Mouse (Mus musculus): ENCODE results near the gene Ccdc89. TPM values are rescaled to one million over a fixed set of nuclear protein-coding genes. Genes with fewer than 3 reads are reported as not detected.

Ccdc89 gene
- total and polyA plus RNA-seq, 3 experiments = not detected

GRCm38 (mm10) chr7:90432221-90432620 is 5.8 kb downstream of the Ccdc89 start:
- TF ChIP-seq TBP (IDR thresholded peaks at IDR 0.05; ENCODE audit: low read depth, low read length) = no peak
- TF ChIP-seq MYC (IDR thresholded peaks at IDR 0.05; ENCODE audit: low read depth, low read length) = no peak
- TF ChIP-seq BHLHE40 (IDR thresholded peaks at IDR 0.05; ENCODE audit: borderline replicate concordance, low read depth, low read length) = no peak
- no peak for TF ChIP-seq MXI1 (IDR thresholded peaks at IDR 0.05; ENCODE audit: low read depth, low read length)
- TF ChIP-seq EP300 (IDR thresholded peaks at IDR 0.05; ENCODE audit: low read depth in 1 of 2, low read length in 2 of 2) = no peak
- TF ChIP-seq MAX (IDR thresholded peaks at IDR 0.05; ENCODE audit: low read length) = no peak
- no peak for TF ChIP-seq JUND (IDR thresholded peaks at IDR 0.05; ENCODE audit: low read depth, low read length)
- no peak for TF ChIP-seq ZC3H11A (IDR thresholded peaks at IDR 0.05; ENCODE audit: low read depth, low read length)
- TF ChIP-seq NRF1 (IDR thresholded peaks at IDR 0.05; ENCODE audit: insufficient read depth, low read depth, low read length, poor library complexity, severe bottlenecking) = no peak
- TF ChIP-seq HCFC1 (IDR thresholded peaks at IDR 0.05; ENCODE audit: low read depth, low read length) = no peak
- TF ChIP-seq MAFK (IDR thresholded peaks at IDR 0.05; ENCODE audit: borderline replicate concordance, low read depth, low read length) = no peak
- TF ChIP-seq MAZ (IDR thresholded peaks at IDR 0.05; ENCODE audit: low read depth, low read length) = no peak
- no peak for TF ChIP-seq SIN3A (IDR thresholded peaks at IDR 0.05; ENCODE audit: low read length)
- TF ChIP-seq ZKSCAN1 (IDR thresholded peaks at IDR 0.05; ENCODE audit: low read depth, low read length) = no peak
- TF ChIP-seq RAD21 (IDR thresholded peaks at IDR 0.05; ENCODE audit: low read depth, low read length) = no peak
- TF ChIP-seq KAT2A (conservative IDR thresholded peaks at IDR 0.05; ENCODE audit: low read depth, low read length) = no peak
- no peak for TF ChIP-seq GABPA (IDR thresholded peaks at IDR 0.05; ENCODE audit: low read depth, low read length)
- no peak for TF ChIP-seq ETS1 (IDR thresholded peaks at IDR 0.05; ENCODE audit: low read depth, low read length)
- TF ChIP-seq USF1 (IDR thresholded peaks at IDR 0.05; ENCODE audit: low read depth, low read length) = no peak
- TF ChIP-seq E2F4 (IDR thresholded peaks at IDR 0.05; ENCODE audit: borderline replicate concordance, low read depth, low read length) = no peak
- Histone ChIP-seq H3K36me3 (ENCODE audit: control insufficient read depth in 1 of 2, insufficient read depth in 2 of 2, low read length in 2 of 2) (no peaks in the 10 kb centered on the region), H3K9ac (ENCODE audit: control insufficient read depth, low read depth, low read length, poor library complexity, severe bottlenecking) (no peak overlapping the region), H3K79me2 (ENCODE audit: control insufficient read depth, insufficient read depth, low read length, poor library complexity) (no peaks in the 10 kb centered on the region), H3K27ac (ENCODE audit: control insufficient read depth, low read depth, low read length) (no peak overlapping the region), H3K4me1 (ENCODE audit: control insufficient read depth in 1 of 2, insufficient read depth in 2 of 2, low read length in 2 of 2) (no peaks in the 10 kb centered on the region), H3K27me3 (ENCODE audit: control insufficient read depth in 1 of 2, insufficient read depth in 2 of 2, low read length in 2 of 2) (peaks cover 6 to 21% of the 10 kb centered on the region in 2 experiments; a peak in 3 of 4 replicates), H3K9me3 (replicated peaks; ENCODE audit: insufficient read depth, low read length) (no peaks in the 10 kb centered on the region), H3K4me3 (ENCODE audit: control insufficient read depth in 1 of 2, insufficient read depth in 1 of 2, low read depth in 2 of 2, low read length in 2 of 2) (no peak overlapping the region)
- no peak for DNase-seq (ENCODE audit: low read depth, low spot score)

- TF ChIP-seq SMC3 (IDR thresholded peaks at IDR 0.05; ENCODE audit: low read depth, low read length) (no peak), TAL1 (IDR thresholded peaks at IDR 0.05; ENCODE audit: low read length) (peak; percentile 39; the same call in 1 of the 2 replicates), GATA1 (IDR thresholded peaks at IDR 0.05; ENCODE audit: low read depth, low read length) (peak; percentile 47), ZC3H11A (IDR thresholded peaks at IDR 0.05; ENCODE audit: low read depth, low read length) (no peak), EP300 (IDR thresholded peaks at IDR 0.05; ENCODE audit: low read depth in 1 of 2, low read length in 2 of 2) (peak; percentile 40 to 54; a peak in 1 of 4 replicates), SIN3A (IDR thresholded peaks at IDR 0.05; ENCODE audit: low read length) (no peak; the same call in 1 of the 2 replicates)
- peaks cover 0 to 4% of the 10 kb centered on the region in 2 experiments; a peak in 2 of 4 replicates for H3K4me1 ChIP-seq (ENCODE audit: control insufficient read depth in 1 of 2, insufficient read depth in 2 of 2, low read length in 2 of 2)
- H3K9me3 ChIP-seq (replicated peaks; ENCODE audit: insufficient read depth, low read length) = no peaks in the 10 kb centered on the region
- H3K27me3 ChIP-seq (ENCODE audit: control insufficient read depth in 1 of 2, insufficient read depth in 2 of 2, low read length in 2 of 2) = no peaks in the 10 kb centered on the region
- DNase-seq (ENCODE audit: low read depth, low spot score) = peak; percentile 45
- H3K27ac ChIP-seq (ENCODE audit: control insufficient read depth, low read depth, low read length) = peak overlapping the region; percentile 26; the same call in 1 of the 2 replicates
- H3K36me3 ChIP-seq (ENCODE audit: control insufficient read depth in 1 of 2, insufficient read depth in 2 of 2, low read length in 2 of 2) = peaks cover 0 to 6% of the 10 kb centered on the region in 2 experiments; a peak in 3 of 4 replicates
- H3K4me3 ChIP-seq (ENCODE audit: control insufficient read depth in 1 of 2, insufficient read depth in 1 of 2, low read depth in 2 of 2, low read length in 2 of 2) = no peak overlapping the region
- H3K79me2 ChIP-seq (ENCODE audit: control insufficient read depth, insufficient read depth, low read length, poor library complexity) = peaks cover 21% of the 10 kb centered on the region
- no peak overlapping the region for H3K9ac ChIP-seq (ENCODE audit: control insufficient read depth, low read depth, low read length, poor library complexity, severe bottlenecking)
Measured at GRCm38 (mm10) chr7:90440044-90440443, 13.7 kb downstream of the Ccdc89 start.
